Mouse (Mus musculus) embryonic facial prominence, embryonic 10.5 days (tissue): Measurements from ENCODE around the gene Cfap43. TPM values are rescaled to one million over a fixed set of nuclear protein-coding genes. Genes with fewer than 3 reads are reported as not detected.

Experiments
- DNase-seq: peaks from one replicate; pipeline ENCODE4 v3.0.0-alpha.2; 2017; ENCODE audit warnings: low spot score
- H3K27ac ChIP-seq: fragments of 300-500 bp; sonication (generic); replicated peaks from 2 replicates; pipeline ENCODE4 v1.5.1; 2016; ENCODE audit warnings: mild to moderate bottlenecking
- H3K27me3 ChIP-seq: fragments of 300-500 bp; sonication (generic); replicated peaks from 2 replicates; pipeline ENCODE4 v1.6.1; 2016; ENCODE audit warnings: low read depth, mild to moderate bottlenecking; ENCODE audit not compliant: poor library complexity, severe bottlenecking
- H3K36me3 ChIP-seq: fragments of 300-500 bp; sonication (generic); replicated peaks from 2 replicates; pipeline ENCODE4 v1.6.1; 2016; ENCODE audit warnings: mild to moderate bottlenecking, moderate library complexity
- H3K4me1 ChIP-seq: fragments of 300-500 bp; sonication (generic); 2 replicates; pipeline ENCODE4 v1.6.1; 2016
- H3K4me3 ChIP-seq: fragments of 300-500 bp; sonication (generic); 2 replicates; pipeline ENCODE4 v1.5.1; 2016; ENCODE audit warnings: mild to moderate bottlenecking, moderate library complexity
- H3K9me3 ChIP-seq: fragments of 300-500 bp; sonication (generic); 2 replicates; pipeline ENCODE4 v1.6.1; 2016; ENCODE audit warnings: mild to moderate bottlenecking
- WGBS: fragments of 180-500 bp; shearing (Covaris S2); methylation state at CpG from one replicate; pipeline ENCODE4 v1.1.7; 2016; 5-methylcytosine and 5-hydroxymethylcytosine counted together
- polyA plus RNA-seq: library from polyadenylated mRNA; unstranded; fragments of >200 nt; fragmentation: Nextera tagmentation; extraction: Ambion mirVana; gene quantifications from 2 replicates; pipeline ENCODE4 v1.2.1, GENCODE M21; 2016

Gene Cfap43
- polyA plus RNA-seq, 1 experiment from 2014 or later: 0.02 TPM

DNA sequence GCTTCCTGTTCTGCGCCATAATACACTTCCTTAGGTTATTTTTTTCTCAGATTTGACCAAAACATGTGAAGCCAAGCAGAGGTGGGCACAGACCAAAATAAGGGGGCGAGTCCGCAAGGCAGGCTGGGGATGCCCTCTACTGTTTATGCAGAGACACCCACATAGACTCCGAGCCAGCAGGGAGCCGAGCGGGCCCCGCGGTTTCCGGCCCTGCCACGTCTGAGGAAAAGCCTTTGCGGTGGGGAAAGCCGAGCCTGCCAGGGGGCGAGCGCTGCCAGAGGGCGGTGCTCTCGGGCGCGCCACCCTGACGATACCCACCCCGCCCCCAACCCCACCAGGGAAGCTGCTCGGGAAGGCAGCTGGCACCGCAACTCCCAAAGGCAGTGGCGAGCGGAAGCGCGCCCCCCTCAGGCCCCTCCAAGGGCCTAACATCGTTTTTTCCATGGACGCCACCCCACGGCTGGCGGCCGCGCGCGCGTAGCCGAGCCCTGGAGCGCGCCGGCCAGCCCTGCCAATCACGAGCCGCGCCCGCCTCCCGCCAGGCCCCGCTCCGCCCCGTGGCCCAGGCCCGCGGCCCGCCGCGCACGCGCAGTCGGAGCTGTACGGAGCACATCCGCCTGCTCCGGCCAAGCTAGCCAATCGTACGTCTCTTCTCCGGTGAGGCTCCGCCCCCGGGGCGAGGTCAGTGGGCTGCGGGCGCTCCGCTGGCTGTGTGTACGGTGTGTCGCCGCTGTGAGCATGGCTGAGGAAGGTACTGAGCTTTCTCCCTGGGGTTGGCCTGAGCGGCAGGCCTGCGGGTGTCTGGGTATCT is 187.8 kb downstream of the Cfap43 start, which contains the start of gene Sfr1:
Gene Sfr1 (plus strand): TSS at position 612 of the 811 bp plus-strand sequence.
- Histone ChIP-seq H3K27ac (peak within 1 kb of the TSS; percentile 96), H3K27me3 (no peaks in the 10 kb centered on the region), H3K9me3 (no peaks in the 10 kb centered on the region), H3K4me1 (peaks cover 10% of the 10 kb centered on the region), H3K36me3 (peaks cover 39% of the 10 kb centered on the region), H3K4me3 (peak within 1 kb of the TSS; percentile 84)
- under 1% methylated on average over 72 of the region's 72 CpGs for WGBS
- DNase-seq: peak; percentile 100

DNA sequence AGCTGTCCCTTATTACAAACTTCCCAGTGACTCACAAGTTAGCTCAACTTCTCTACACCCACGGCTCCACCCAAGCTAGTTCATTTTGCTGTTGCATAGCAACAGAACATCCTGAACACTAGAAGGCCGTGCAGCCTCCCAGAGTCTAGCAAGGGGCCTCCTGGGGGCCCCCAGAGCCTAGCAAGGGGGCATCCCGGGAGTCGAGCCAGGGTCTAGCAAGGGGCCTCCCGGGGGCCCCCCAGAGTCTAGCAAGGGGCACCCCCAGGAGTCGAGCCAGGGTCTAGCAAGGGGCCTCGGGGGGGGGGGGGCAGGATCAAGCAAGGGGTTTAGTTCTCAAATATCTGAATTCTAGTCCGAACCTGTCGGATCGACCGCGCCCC is 188.4 kb downstream of the Cfap43 start:
- WGBS: 1% methylated on average over 12 of the region's 12 CpGs
- peak overlapping the region; percentile 84 for H3K4me3 ChIP-seq
- peaks cover 33% of the 10 kb centered on the region for H3K36me3 ChIP-seq
- H3K27me3 ChIP-seq: no peaks in the 10 kb centered on the region
- H3K4me1 ChIP-seq: peaks cover 10% of the 10 kb centered on the region
- peak; percentile 86 for DNase-seq
- H3K9me3 ChIP-seq: no peaks in the 10 kb centered on the region
- H3K27ac ChIP-seq: peak overlapping the region; percentile 96

DNA sequence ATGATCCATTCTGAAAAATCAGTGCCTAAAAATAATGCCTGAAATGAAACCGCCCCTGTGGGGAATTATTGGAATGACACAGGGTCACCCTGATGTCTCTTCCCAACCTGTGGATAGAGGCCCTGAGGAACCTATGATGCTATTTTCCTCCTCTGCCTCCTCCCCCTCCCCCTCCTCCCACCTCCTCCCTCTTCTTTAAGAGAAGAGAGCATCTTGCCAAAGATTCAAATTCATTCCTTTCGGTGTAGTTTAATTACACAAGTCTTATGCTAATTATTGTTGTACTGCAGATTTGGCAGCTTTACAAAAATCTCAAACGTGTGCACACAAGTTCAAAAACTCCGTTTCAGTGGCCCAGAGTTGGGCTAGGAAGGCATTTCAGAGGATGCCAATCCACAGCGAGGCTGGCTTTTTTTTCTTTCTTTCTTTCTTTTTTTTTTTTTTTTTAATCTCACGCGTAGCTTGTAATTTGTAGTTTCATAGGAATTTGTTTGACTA is 193.4 kb downstream of the Cfap43 start:
- no peak for DNase-seq
- no peaks in the 10 kb centered on the region for H3K36me3 ChIP-seq
- no peaks in the 10 kb centered on the region for H3K27me3 ChIP-seq
- 83% methylated on average over 7 of the region's 7 CpGs for WGBS
- H3K9me3 ChIP-seq: no peaks in the 10 kb centered on the region
- no peak overlapping the region for H3K27ac ChIP-seq
- H3K4me3 ChIP-seq: no peak overlapping the region
- peaks cover 9% of the 10 kb centered on the region for H3K4me1 ChIP-seq

DNA sequence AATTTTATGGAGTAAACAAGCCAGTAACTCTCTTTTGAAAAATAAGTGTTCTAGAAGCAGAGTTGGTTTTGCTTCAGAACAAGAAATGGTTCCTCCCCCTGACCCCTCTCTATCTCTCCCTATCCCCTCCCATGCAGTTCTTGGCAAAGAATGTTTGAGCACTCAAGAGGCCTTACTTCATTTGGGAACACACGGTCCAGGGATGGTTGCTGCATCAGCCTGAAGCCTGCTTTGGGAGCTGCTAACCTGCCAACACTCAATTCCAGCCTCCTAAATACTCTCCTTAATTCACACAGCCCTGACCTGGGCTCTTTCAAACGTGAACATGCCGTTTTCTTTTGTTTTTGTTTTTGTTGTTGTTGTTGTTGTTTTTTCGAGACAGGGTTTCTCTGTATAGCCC is 194.2 kb downstream of the Cfap43 start:
- WGBS: 84% methylated on average over 4 of the region's 4 CpGs
- no peak overlapping the region for H3K4me3 ChIP-seq
- no peaks in the 10 kb centered on the region for H3K9me3 ChIP-seq
- H3K27ac ChIP-seq: no peak overlapping the region
- DNase-seq: no peak
- H3K27me3 ChIP-seq: no peaks in the 10 kb centered on the region
- H3K36me3 ChIP-seq: no peaks in the 10 kb centered on the region
- peaks cover 2% of the 10 kb centered on the region for H3K4me1 ChIP-seq

DNA sequence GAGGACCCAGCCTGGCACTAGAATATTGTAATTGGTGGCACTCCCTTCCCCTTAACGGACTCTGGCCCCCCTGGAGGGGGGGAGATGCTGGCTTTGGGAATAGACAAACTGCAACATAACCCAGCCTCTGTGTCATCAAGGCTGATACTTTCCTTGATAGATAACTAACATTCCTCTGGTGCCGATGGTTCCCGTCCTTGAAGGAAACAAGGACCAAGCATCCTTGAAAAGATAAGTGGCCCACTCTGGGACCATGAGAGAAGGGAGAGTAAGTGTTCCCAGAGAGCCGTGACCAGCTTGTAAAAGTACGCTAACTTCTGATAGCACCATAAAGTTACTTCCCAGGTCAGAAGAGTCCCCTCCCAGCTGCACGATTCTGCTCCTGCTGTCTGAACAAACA is 196.6 kb downstream of the Cfap43 start:
- H3K36me3 ChIP-seq: no peaks in the 10 kb centered on the region
- DNase-seq: no peak
- no peaks in the 10 kb centered on the region for H3K9me3 ChIP-seq
- H3K4me3 ChIP-seq: no peak overlapping the region
- 80% methylated on average over 6 of the region's 6 CpGs for WGBS
- H3K4me1 ChIP-seq: no peaks in the 10 kb centered on the region; the same call in 1 of the 2 replicates
- H3K27me3 ChIP-seq: no peaks in the 10 kb centered on the region
- no peak overlapping the region for H3K27ac ChIP-seq

DNA sequence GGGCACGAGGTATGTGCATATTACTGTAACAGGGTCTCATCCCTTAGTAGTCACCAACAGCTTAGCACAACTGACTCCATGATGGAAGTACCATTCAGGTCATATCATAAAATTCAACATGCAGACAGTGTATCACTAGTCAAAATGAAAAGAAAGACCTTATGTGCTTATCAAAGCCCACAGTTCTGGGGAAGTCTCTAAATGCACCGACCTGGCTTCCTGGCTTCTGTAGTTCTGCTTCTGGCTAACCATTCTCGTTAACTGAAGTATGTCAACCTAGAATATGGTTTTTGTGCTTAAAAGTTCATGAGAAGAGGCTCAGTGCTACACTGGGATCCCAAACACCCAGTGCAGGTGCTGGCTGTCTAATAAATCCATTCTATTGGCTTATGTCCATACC is 199.9 kb downstream of the Cfap43 start:
- Histone ChIP-seq H3K36me3 (no peaks in the 10 kb centered on the region), H3K4me3 (no peak overlapping the region), H3K27ac (no peak overlapping the region), H3K9me3 (no peaks in the 10 kb centered on the region), H3K4me1 (no peaks in the 10 kb centered on the region; the same call in 1 of the 2 replicates), H3K27me3 (no peaks in the 10 kb centered on the region)
- DNase-seq: no peak
- 87% methylated on average over 3 of the region's 3 CpGs for WGBS

DNA sequence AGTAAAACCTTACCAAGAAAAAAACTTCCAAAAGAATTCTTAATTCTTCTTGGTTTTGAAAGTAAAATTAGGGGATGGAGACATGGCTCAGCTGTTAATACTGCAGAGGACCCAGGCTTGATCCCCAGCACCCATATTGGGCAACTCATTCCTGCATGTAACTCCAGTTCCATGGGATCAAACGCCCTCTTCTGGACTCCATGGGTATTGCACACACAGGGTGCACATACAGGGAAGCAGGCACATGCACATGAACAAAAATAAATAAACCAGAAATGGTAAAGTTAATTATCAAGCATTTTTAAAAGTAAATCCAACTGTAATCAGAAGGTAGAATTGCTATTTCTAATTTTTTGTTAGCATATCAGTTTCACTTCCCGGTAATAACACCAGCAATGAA is 202.9 kb downstream of the Cfap43 start:
- Histone ChIP-seq H3K27ac (no peak overlapping the region), H3K4me1 (no peaks in the 10 kb centered on the region)
- 59% methylated on average over 2 of the region's 2 CpGs for WGBS

DNA sequence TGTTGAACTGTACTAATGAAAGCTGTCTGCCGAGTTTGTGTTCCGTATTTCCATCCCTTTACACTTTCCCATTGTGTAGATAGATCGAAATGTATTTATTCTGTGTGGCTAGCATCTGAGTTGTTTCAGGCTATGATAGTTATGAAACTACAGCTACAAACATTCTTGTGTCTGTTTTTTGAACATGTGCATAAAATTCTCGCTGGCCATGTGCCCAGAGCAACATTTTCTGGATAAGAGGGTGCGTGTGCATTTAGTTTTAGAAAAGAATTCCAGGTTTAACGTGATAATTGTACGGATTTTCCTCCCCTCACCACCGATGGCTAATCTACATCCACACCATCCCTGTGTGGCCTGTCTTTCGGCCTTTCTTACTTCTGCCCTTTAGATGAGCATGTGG is 205.6 kb downstream of the Cfap43 start:
- 91% methylated on average over 9 of the region's 9 CpGs for WGBS
- no peaks in the 10 kb centered on the region for H3K9me3 ChIP-seq
- no peaks in the 10 kb centered on the region for H3K27me3 ChIP-seq
- no peak for DNase-seq
- H3K4me1 ChIP-seq: no peaks in the 10 kb centered on the region
- no peak overlapping the region for H3K4me3 ChIP-seq
- H3K27ac ChIP-seq: no peak overlapping the region
- no peaks in the 10 kb centered on the region for H3K36me3 ChIP-seq

More for the DNA sequence above, 202.9 kb downstream of the Cfap43 start:
- H3K4me3 ChIP-seq: no peak overlapping the region
- H3K27me3 ChIP-seq: no peaks in the 10 kb centered on the region
- no peak for DNase-seq
- H3K9me3 ChIP-seq: no peaks in the 10 kb centered on the region
- H3K36me3 ChIP-seq: no peaks in the 10 kb centered on the region

DNA sequence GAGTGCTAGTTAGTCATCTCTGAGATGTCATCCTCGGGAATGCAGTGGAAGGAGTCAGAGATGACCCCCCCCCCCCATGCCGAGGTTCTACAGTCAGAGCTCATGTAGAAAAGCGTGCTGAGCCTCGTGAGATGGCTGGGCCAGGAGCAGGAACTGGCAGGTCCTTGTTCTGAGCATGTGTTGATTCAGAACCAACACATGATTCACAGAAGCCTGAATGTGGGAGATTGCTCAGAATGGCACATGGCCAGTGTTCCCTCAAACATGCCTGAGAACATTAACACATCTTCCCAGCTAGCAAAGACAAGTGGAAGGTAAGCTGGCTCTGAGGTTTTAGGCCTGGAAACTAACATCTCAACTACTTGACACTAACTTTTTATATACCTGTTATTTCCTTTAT is 208.7 kb downstream of the Cfap43 start:
- H3K36me3 ChIP-seq: no peaks in the 10 kb centered on the region
- 83% methylated on average over 4 of the region's 4 CpGs for WGBS
- no peak for DNase-seq
- H3K27me3 ChIP-seq: no peaks in the 10 kb centered on the region
- no peak overlapping the region for H3K27ac ChIP-seq
- no peak overlapping the region for H3K4me3 ChIP-seq
- H3K9me3 ChIP-seq: no peaks in the 10 kb centered on the region
- no peaks in the 10 kb centered on the region for H3K4me1 ChIP-seq

DNA sequence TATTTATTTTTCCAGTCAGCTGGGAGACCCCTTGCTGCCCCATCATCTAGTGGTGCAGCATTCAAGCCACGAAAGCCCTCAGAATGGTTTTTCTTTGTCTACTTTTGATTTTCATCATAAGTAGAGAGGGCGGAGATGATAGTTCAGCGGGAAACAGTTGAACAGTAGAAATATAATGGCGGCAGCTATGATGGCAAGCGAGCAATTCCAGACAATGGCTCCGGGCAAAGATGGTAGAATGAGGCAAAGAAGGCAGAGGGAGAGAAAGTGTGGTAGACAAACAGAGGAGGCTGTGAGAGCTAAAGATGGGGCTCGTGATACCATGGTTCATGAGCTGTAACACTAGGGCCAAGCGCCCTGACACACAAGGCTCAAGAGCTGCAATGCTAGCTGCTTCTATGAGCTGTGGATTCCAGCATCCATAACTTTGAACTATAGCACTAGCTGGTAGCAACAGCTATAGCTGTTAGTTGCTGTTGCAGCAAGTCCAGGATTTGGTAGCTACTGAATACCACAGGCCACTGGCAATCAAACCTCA is 213.2 kb downstream of the Cfap43 start:
- DNase-seq: no peak

DNA sequence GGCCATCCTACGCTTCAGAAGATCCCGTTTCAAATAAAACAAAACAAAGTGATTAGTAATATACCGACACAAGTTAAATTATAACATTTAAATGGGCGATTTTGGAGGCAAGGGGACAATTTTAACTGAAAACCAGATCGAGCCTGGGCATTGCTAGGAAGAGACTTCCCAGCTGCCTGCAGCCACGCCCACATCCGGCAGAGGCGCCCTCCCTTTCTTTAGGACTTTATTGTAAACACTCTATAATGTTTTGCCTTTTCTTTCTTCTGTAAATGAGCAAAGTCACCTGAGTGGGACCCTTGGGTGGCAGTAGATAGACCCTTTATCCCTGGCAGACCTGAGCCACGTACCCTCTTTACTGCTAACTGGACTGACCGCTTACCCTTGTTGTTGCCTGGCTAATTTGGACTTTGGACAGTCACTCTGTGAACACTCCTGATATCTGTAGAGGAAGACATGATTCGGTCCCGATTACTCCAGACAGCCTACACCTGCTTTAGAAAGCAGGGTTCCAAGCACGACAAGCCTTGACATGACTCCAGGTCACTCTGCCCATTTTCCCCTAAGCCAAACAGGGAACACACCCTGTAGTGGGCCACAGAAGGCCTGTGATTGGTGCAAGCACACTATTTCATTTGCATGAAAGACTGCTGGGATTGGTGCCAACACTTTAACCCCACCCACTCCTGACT is 213.9 kb downstream of the Cfap43 start:
- Histone ChIP-seq H3K27me3 (no peaks in the 10 kb centered on the region), H3K36me3 (no peaks in the 10 kb centered on the region), H3K27ac (no peak overlapping the region), H3K4me1 (no peaks in the 10 kb centered on the region), H3K9me3 (no peaks in the 10 kb centered on the region), H3K4me3 (no peak overlapping the region)
- 73% methylated on average over 13 of the region's 13 CpGs for WGBS
- no peak for DNase-seq

More for the DNA sequence above, 213.2 kb downstream of the Cfap43 start:
- Histone ChIP-seq H3K36me3 (no peaks in the 10 kb centered on the region), H3K27ac (no peak overlapping the region), H3K27me3 (no peaks in the 10 kb centered on the region), H3K9me3 (no peaks in the 10 kb centered on the region), H3K4me1 (no peaks in the 10 kb centered on the region), H3K4me3 (no peak overlapping the region)
- WGBS: 91% methylated on average over 8 of the region's 8 CpGs

DNA sequence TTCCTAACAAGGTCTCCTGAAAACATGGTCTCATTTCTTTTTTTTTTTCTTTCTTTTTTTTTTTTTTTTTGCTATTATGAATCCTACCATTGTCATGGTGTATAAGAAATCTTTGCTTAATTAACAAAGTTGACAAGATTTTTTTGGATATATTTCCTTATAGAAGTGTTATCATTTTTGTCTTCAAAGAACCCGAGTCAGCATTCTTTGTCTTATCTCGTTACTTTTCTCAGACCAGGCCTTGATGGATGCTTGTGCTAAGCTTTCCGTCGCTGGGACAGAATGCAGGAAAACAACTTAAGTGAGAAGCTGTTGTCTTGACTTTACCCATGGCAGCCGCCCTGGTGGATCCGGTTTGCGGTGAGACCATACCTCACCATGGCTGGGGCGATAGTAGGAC is 218.6 kb downstream of the Cfap43 start:
- DNase-seq: no peak
- WGBS: 89% methylated on average over 8 of the region's 8 CpGs
- Histone ChIP-seq H3K27me3 (no peaks in the 10 kb centered on the region), H3K9me3 (no peaks in the 10 kb centered on the region), H3K4me3 (no peak overlapping the region), H3K4me1 (no peaks in the 10 kb centered on the region), H3K27ac (no peak overlapping the region), H3K36me3 (no peaks in the 10 kb centered on the region)
